Mouse (Mus musculus) midbrain, embryonic 15.5 days (tissue): Measurements from ENCODE around the gene Xlr3c. TPM values are rescaled to one million over a fixed set of nuclear protein-coding genes. Genes with fewer than 3 reads are reported as not detected.
"Not testable (repeated sequence)": the region's sequence is repeated elsewhere in the genome, so short reads cannot be mapped to it uniquely, and the experiment has no call there.

ENCODE experiments used
- ATAC-seq: fragments of 200-750 bp; cut with Nextera tagmentation; replicated peaks from 2 replicates; pipeline ENCODE4 v1.8.0; 2017; ENCODE audit warnings: moderate TSS enrichment
- H3K27ac ChIP-seq: fragments of 300-500 bp; sonication (generic); 2 replicates; pipeline ENCODE4 v1.5.1; 2015; ENCODE audit warnings: mild to moderate bottlenecking, inconsistent platforms
- H3K27me3 ChIP-seq: fragments of 300-500 bp; sonication (generic); replicated peaks from 2 replicates; pipeline ENCODE4 v1.6.1; 2015; ENCODE audit warnings: inconsistent platforms
- H3K36me3 ChIP-seq: fragments of 300-500 bp; sonication (generic); replicated peaks from 2 replicates; pipeline ENCODE4 v1.6.1; 2015; ENCODE audit warnings: inconsistent platforms
- H3K4me1 ChIP-seq: fragments of 300-500 bp; sonication (generic); 2 replicates; pipeline ENCODE4 v1.6.1; 2015; ENCODE audit warnings: inconsistent platforms
- H3K4me2 ChIP-seq: fragments of 300-500 bp; sonication (generic); 2 replicates; pipeline ENCODE4 v1.6.1; 2015; ENCODE audit warnings: inconsistent platforms, mild to moderate bottlenecking, moderate library complexity
- H3K4me3 ChIP-seq: fragments of 300-500 bp; sonication (generic); 2 replicates; pipeline ENCODE4 v1.5.1; 2015; ENCODE audit warnings: mild to moderate bottlenecking, inconsistent platforms
- H3K9ac ChIP-seq: fragments of 300-500 bp; sonication (generic); 2 replicates; pipeline ENCODE4 v1.6.1; 2015; ENCODE audit warnings: mild to moderate bottlenecking, inconsistent platforms
- H3K9me3 ChIP-seq: fragments of 300-500 bp; sonication (generic); 2 replicates; pipeline ENCODE4 v1.6.1; 2016; ENCODE audit warnings: inconsistent platforms
- WGBS: fragments of 180-500 bp; shearing (Covaris S2); methylation state at CpG from one replicate; pipeline ENCODE4 v1.1.7; 2015; ENCODE audit warnings: mixed read lengths; 5-methylcytosine and 5-hydroxymethylcytosine counted together
- polyA plus RNA-seq: library from polyadenylated mRNA; unstranded; fragments of >200 nt; fragmentation: Nextera tagmentation; extraction: Ambion mirVana; gene quantifications from 2 replicates; pipeline ENCODE4 v1.2.1, GENCODE M21; 2015

Gene Xlr3c
- polyA plus RNA-seq = 0.13 TPM in 2 replicates

DNA sequence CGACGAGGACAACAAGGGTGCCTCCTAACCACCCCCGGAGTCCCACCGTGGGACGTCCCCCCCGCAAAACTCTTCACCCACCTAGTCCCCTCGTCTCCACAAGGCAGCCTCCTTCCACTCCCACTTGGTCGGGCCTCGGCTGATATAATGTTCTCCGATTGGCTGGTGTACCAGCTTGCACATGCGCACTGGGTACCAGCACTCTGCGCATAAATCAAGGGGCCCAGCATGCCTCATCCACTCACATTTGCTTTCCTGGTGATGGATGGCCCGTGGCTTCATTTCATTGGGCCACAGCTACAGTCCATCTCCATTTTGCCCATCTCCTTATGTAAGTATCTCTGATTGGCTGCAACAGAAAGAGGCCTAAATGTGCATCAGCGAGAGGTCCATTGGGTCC lies at the start of gene Xlr3c:
TSS of gene Xlr3c (minus strand) at position 121 of the 400 bp plus-strand sequence.
- H3K9ac ChIP-seq, H3K27ac ChIP-seq, H3K4me3 ChIP-seq, H3K4me2 ChIP-seq, H3K4me1 ChIP-seq, H3K36me3 ChIP-seq, H3K9me3 ChIP-seq, ATAC-seq, H3K27me3 ChIP-seq: not testable (repeated sequence)
- WGBS = 90% methylated on average over 14 of the region's 14 CpGs

- Histone ChIP-seq H3K27me3 (no peaks in the 10 kb centered on the region), H3K9me3 (no peaks in the 10 kb centered on the region), H3K4me1 (no peaks in the 10 kb centered on the region), H3K27ac (no peak overlapping the region), H3K9ac (no peak overlapping the region), H3K4me3 (no peak overlapping the region), H3K4me2 (no peak overlapping the region), H3K36me3 (no peaks in the 10 kb centered on the region)
- WGBS = 40% methylated on average over 3 of the region's 3 CpGs
- ATAC-seq = no peak
Observed at GRCm38 (mm10) chrX:73312522-73312921, 47.3 kb upstream of the Xlr3c start.

DNA sequence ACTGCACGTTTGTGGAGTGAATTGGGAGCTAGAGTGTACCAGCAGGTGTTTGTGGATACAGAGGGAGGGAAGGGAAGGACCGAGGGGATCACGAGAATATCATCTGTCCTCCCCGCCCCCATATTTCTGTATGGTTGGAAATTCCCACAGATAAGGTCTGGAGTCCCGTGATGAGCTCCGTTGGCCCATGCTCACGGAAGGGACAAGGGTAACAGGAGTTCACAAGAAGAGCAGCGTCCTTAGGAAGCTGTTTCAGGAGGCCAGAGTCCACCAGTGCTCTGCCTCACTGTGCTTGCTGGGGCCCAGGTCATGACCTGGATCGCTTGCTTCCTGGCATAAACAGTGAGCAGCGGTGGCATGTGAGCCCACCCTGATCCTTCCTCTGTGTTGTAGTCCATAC lies 30.6 kb upstream of the Xlr3c start:
- H3K9me3 ChIP-seq, H3K27me3 ChIP-seq, ATAC-seq, H3K9ac ChIP-seq, H3K4me3 ChIP-seq, H3K27ac ChIP-seq, H3K4me1 ChIP-seq, H3K4me2 ChIP-seq, H3K36me3 ChIP-seq: not testable (repeated sequence)
- 87% methylated on average over 9 of the region's 10 CpGs for WGBS

DNA sequence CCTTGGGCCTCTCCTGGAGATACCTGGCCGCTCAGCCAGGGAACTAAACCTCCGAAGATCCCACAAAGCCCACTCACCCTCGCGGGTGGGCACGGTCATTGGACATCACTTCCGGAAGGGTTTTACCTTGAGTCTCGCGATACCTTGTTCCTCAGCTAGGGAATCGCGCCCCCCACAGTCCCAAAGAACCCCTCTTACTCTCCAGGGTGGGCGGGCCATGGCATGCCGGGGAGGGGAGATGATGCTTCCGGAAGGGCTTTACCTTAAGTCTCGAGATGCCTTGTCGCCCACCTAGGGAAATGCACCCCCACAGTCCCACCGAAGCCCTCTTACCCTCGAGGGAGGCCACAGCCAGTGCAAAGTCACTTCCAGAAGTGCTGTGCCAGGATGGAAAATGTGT lies 27.7 kb upstream of the Xlr3c start, which contains the start of the genes Xlr5a and Xlr5c:
TSS of gene Xlr5a (minus strand) at position 101 of the 400 bp plus-strand sequence.
TSS of gene Xlr5c (minus strand) at position 101 of the 400 bp plus-strand sequence.
- 91% methylated on average over 15 of the region's 17 CpGs for WGBS
- H3K4me1 ChIP-seq, H3K9me3 ChIP-seq, H3K27me3 ChIP-seq, ATAC-seq, H3K9ac ChIP-seq, H3K27ac ChIP-seq, H3K4me3 ChIP-seq, H3K4me2 ChIP-seq, H3K36me3 ChIP-seq: not testable (repeated sequence)

GRCm38 (mm10) chrX:73262428-73262827 lies 2.8 kb downstream of the Xlr3c start:
- not testable (repeated sequence) for H3K27me3 ChIP-seq, H3K9ac ChIP-seq, H3K4me1 ChIP-seq, H3K36me3 ChIP-seq, H3K27ac ChIP-seq, ATAC-seq, H3K4me3 ChIP-seq, H3K9me3 ChIP-seq, H3K4me2 ChIP-seq
- WGBS = 85% methylated on average over 1 of the region's 2 CpGs

GRCm38 (mm10) chrX:73242821-73243325 lies 22.3 kb downstream of the Xlr3c start, which contains the start of gene Xlr4c:
TSS of gene Xlr4c (minus strand) at chrX:73243130.
- H3K9me3 ChIP-seq, H3K4me3 ChIP-seq, H3K36me3 ChIP-seq, H3K4me2 ChIP-seq, H3K4me1 ChIP-seq, ATAC-seq, H3K9ac ChIP-seq, H3K27me3 ChIP-seq, H3K27ac ChIP-seq: not testable (repeated sequence)
- WGBS = 81% methylated on average over 14 of the region's 14 CpGs

DNA sequence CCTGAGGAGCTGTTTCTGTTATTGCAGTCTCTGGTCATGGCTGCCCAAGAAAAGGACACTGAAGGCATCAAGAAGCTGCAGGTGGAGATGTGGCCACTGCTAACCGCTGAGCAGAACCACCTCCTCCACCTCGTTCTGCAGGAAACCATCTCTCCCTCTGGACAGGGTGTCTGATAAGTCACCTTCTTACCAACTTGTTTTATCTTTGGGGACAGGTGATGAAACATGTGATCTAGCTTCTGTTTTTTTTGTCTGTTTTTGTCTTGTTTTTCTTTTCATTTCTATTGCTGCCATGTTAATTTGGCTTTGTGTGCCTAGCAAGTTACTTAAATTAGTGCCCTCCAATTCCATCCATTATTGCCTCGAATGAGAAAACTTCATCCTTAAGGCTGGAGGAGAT lies 35.9 kb downstream of the Xlr3c start:
- Histone ChIP-seq H3K27me3 (no peaks in the 10 kb centered on the region), H3K9me3 (no peaks in the 10 kb centered on the region), H3K4me2 (peak overlapping the region; percentile 55), H3K9ac (peak overlapping the region; percentile 63), H3K4me1 (peaks cover 3% of the 10 kb centered on the region; the same call in 1 of the 2 replicates), H3K4me3 (peak overlapping the region; percentile 69), H3K36me3 (no peaks in the 10 kb centered on the region), H3K27ac (peak overlapping the region; percentile 95)
- ATAC-seq = no peak
- 29% methylated on average over 3 of the region's 3 CpGs for WGBS

DNA sequence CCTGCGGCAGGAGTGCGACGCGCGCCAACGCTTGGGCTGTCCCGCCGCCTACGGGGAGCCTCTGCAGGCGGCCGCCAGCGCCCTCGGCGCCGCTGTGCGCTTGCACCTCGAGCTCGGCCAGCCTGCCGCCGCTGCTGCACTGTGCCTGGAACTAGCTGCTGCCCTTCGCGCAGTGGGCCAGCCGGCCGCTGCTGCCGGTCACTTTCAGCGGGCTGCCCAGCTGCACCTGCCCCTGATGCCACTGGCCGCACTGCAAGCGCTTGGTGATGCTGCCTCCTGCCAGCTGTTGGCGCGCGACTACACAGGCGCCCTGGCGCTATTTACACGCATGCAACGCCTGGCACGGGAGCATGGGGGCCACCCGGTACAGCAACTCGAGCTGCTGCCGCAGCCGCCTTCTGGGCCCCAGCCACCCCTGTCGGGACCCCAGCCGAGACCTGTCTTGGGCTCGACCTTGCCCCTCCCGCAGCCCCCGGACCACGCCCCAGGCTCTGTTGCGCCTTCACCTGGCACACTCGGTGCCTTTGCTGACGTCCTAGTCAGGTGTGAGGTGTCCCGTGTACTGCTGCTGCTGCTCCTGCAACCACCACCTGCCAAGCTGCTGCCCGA lies 36.5 kb downstream of the Xlr3c start:
- peak overlapping the region; percentile 69 for H3K4me3 ChIP-seq
- peak; percentile 87 for ATAC-seq
- peak overlapping the region; percentile 95 for H3K27ac ChIP-seq
- peaks cover 3% of the 10 kb centered on the region; the same call in 1 of the 2 replicates for H3K4me1 ChIP-seq
- H3K27me3 ChIP-seq = no peaks in the 10 kb centered on the region
- no peaks in the 10 kb centered on the region for H3K36me3 ChIP-seq
- 16% methylated on average over 51 of the region's 51 CpGs for WGBS
- peak overlapping the region; percentile 63 for H3K9ac ChIP-seq
- peak overlapping the region; percentile 55 for H3K4me2 ChIP-seq
- H3K9me3 ChIP-seq = no peaks in the 10 kb centered on the region

- Histone ChIP-seq H3K4me1 (peaks cover 3% of the 10 kb centered on the region; the same call in 1 of the 2 replicates), H3K4me2 (peak within 1 kb of the TSS; percentile 55), H3K27me3 (no peaks in the 10 kb centered on the region), H3K36me3 (no peaks in the 10 kb centered on the region), H3K27ac (peak within 1 kb of the TSS; percentile 95), H3K4me3 (peak within 1 kb of the TSS; percentile 69), H3K9me3 (no peaks in the 10 kb centered on the region), H3K9ac (peak within 1 kb of the TSS; percentile 63)
- peak; percentile 98 for ATAC-seq
- 29% methylated on average over 39 of the region's 39 CpGs for WGBS
Observed at GRCm38 (mm10) chrX:73227914-73228605, 37.1 kb downstream of the Xlr3c start, which contains the start of gene F8a. TSS of gene F8a (plus strand) at chrX:73228291.

DNA sequence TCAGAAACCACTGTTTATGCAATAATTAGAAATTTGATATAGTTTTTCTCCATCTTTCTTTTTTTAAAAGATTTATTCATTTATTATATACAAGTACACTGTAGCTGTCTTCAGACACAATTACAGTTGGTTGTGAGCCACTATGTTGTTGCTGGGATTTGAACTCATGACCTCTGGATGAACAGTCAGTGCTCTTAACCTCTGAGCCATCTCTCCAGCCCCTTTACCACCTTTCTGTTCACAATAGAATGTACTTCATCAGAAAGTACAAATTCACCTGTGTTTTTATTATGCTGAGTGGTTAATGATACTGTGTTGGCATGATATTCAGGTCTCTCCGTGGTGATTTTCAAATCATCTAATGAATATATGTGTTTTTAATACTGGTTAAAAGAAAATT lies 39.8 kb downstream of the Xlr3c start:
- no peak for ATAC-seq
- Histone ChIP-seq H3K36me3 (no peaks in the 10 kb centered on the region), H3K4me1 (peaks cover under 1% of the 10 kb centered on the region; the same call in 1 of the 2 replicates), H3K9ac (no peak overlapping the region), H3K27me3 (no peaks in the 10 kb centered on the region), H3K4me2 (no peak overlapping the region), H3K9me3 (no peaks in the 10 kb centered on the region), H3K4me3 (no peak overlapping the region), H3K27ac (no peak overlapping the region)
- WGBS = 50% methylated on average over 1 of the region's 1 CpGs

- not testable (repeated sequence) for H3K27me3 ChIP-seq, ATAC-seq, H3K4me1 ChIP-seq, H3K4me3 ChIP-seq, H3K36me3 ChIP-seq, H3K27ac ChIP-seq, H3K4me2 ChIP-seq, H3K9me3 ChIP-seq, H3K9ac ChIP-seq
- WGBS = 84% methylated on average over 19 of the region's 19 CpGs
Observed at GRCm38 (mm10) chrX:73213819-73214564, 51.2 kb downstream of the Xlr3c start, which contains the start of gene Xlr4b. TSS of gene Xlr4b (plus strand) at chrX:73214333.
